Mouse (Mus musculus) brain, embryonic 14.5 days (tissue): ENCODE measurements around the gene Bsdc1.

Experiments used
- CTCF ChIP-seq: fragments of 200-500 bp; IDR thresholded peaks from 2 replicates; pipeline ENCODE4 v1.5.1; 2012; ENCODE audit warnings: inconsistent platforms, mild to moderate bottlenecking, moderate library complexity, borderline replicate concordance; ENCODE audit not compliant: insufficient read depth, insufficient read length; ENCODE audit errors: extremely low read depth
- POLR2A ChIP-seq: fragments of 200-500 bp; IDR thresholded peaks from 2 replicates; pipeline ENCODE4 v1.6.1; 2012; ENCODE audit warnings: mild to moderate bottlenecking, inconsistent platforms, borderline replicate concordance; ENCODE audit not compliant: poor library complexity, insufficient read depth, insufficient read length, severe bottlenecking; ENCODE audit errors: extremely low read depth

GRCm38 (mm10) chr4:129440340-129441063 is 20.9 kb upstream of the Bsdc1 start, which contains the start of gene Zbtb8b:
- TF ChIP-seq CTCF, result no peak
- TF ChIP-seq POLR2A, result no peak
